Mouse (Mus musculus): ENCODE measurements around the gene Bod1l. TPM values are rescaled to one million over a fixed set of nuclear protein-coding genes. Genes with fewer than 3 reads are reported as not detected.

Gene Bod1l
- polyA plus RNA-seq, 1 experiment from 2014 or later, result 28.4 TPM

GRCm38 (mm10) chr5:41755373-41755960, 88.6 kb downstream of the Bod1l start:
- Histone ChIP-seq H3K4me1 (replicated peaks; ENCODE audit: control insufficient read depth, insufficient read depth, low read length) (0 out of 2 replicates have a peak, but pooled peaks cover 6% of the 10 kb centered on the region), H3K9me3 (ENCODE audit: control insufficient read depth, low read length) (no peaks in the 10 kb centered on the region; the same call in 1 of the 2 replicates), H3K36me3 (ENCODE audit: control insufficient read depth, insufficient read depth) (no peaks in the 10 kb centered on the region), H3K4me2 (ENCODE audit: low read length) (no peak overlapping the region), H3K27me3 (replicated peaks; ENCODE audit: control insufficient read depth, insufficient read depth, low read length) (peaks cover 91% of the 10 kb centered on the region), H3K9ac (replicated peaks; ENCODE audit: low read depth, low read length) (no peak overlapping the region), H3K27ac (ENCODE audit: low read length) (no peak overlapping the region), H3K4me3 (replicated peaks; ENCODE audit: low read length) (no peak overlapping the region)
- ATAC-seq, result no peak
- WGBS, result under 1% methylated on average over 23 of the region's 23 CpGs

- Histone ChIP-seq H3K9me3 (ENCODE audit: control insufficient read depth, low read length) (no peaks in the 10 kb centered on the region; the same call in 1 of the 2 replicates), H3K4me1 (replicated peaks; ENCODE audit: control insufficient read depth, insufficient read depth, low read length) (0 out of 2 replicates have a peak, but pooled peaks cover 6% of the 10 kb centered on the region), H3K4me3 (replicated peaks; ENCODE audit: low read length) (no peak overlapping the region), H3K36me3 (ENCODE audit: control insufficient read depth, insufficient read depth) (no peaks in the 10 kb centered on the region), H3K9ac (replicated peaks; ENCODE audit: low read depth, low read length) (no peak overlapping the region), H3K4me2 (ENCODE audit: low read length) (no peak overlapping the region), H3K27me3 (replicated peaks; ENCODE audit: control insufficient read depth, insufficient read depth, low read length) (peaks cover 88% of the 10 kb centered on the region), H3K27ac (ENCODE audit: low read length) (no peak overlapping the region)
- ATAC-seq, result no peak
- under 1% methylated on average over 16 of the region's 16 CpGs for WGBS
These were observed 89.3 kb downstream of the Bod1l start for GRCm38 (mm10) chr5:41754836-41755235.

GRCm38 (mm10) chr5:41754226-41754775, 89.8 kb downstream of the Bod1l start:
- H3K4me2 ChIP-seq (ENCODE audit: low read length), result no peak overlapping the region
- no peak overlapping the region for H3K4me3 ChIP-seq (replicated peaks; ENCODE audit: low read length)
- H3K27ac ChIP-seq (ENCODE audit: low read length), result no peak overlapping the region
- H3K9me3 ChIP-seq (ENCODE audit: control insufficient read depth, low read length), result no peaks in the 10 kb centered on the region; the same call in 1 of the 2 replicates
- peaks cover 89% of the 10 kb centered on the region for H3K27me3 ChIP-seq (replicated peaks; ENCODE audit: control insufficient read depth, insufficient read depth, low read length)
- H3K9ac ChIP-seq (replicated peaks; ENCODE audit: low read depth, low read length), result no peak overlapping the region
- H3K4me1 ChIP-seq (replicated peaks; ENCODE audit: control insufficient read depth, insufficient read depth, low read length), result 0 out of 2 replicates have a peak, but pooled peaks cover 6% of the 10 kb centered on the region
- no peaks in the 10 kb centered on the region for H3K36me3 ChIP-seq (ENCODE audit: control insufficient read depth, insufficient read depth)
- 1% methylated on average over 17 of the region's 17 CpGs for WGBS
- ATAC-seq, result no peak

- WGBS, result 24% methylated on average over 4 of the region's 4 CpGs
- H3K27ac ChIP-seq (ENCODE audit: low read length), result no peak overlapping the region
- no peaks in the 10 kb centered on the region; the same call in 1 of the 2 replicates for H3K9me3 ChIP-seq (ENCODE audit: control insufficient read depth, low read length)
- no peak overlapping the region for H3K4me2 ChIP-seq (ENCODE audit: low read length)
- no peak for ATAC-seq
- peaks cover 90% of the 10 kb centered on the region for H3K27me3 ChIP-seq (replicated peaks; ENCODE audit: control insufficient read depth, insufficient read depth, low read length)
- H3K4me3 ChIP-seq (replicated peaks; ENCODE audit: low read length), result no peak overlapping the region
- H3K9ac ChIP-seq (replicated peaks; ENCODE audit: low read depth, low read length), result no peak overlapping the region
- no peaks in the 10 kb centered on the region for H3K36me3 ChIP-seq (ENCODE audit: control insufficient read depth, insufficient read depth)
- H3K4me1 ChIP-seq (replicated peaks; ENCODE audit: control insufficient read depth, insufficient read depth, low read length), result 0 out of 2 replicates have a peak, but pooled peaks cover 6% of the 10 kb centered on the region
These were observed 91.4 kb downstream of the Bod1l start for GRCm38 (mm10) chr5:41752721-41753120.

- no peak overlapping the region for H3K4me3 ChIP-seq (replicated peaks; ENCODE audit: low read length)
- H3K9me3 ChIP-seq (ENCODE audit: control insufficient read depth, low read length), result no peaks in the 10 kb centered on the region
- H3K27me3 ChIP-seq (replicated peaks; ENCODE audit: control insufficient read depth, insufficient read depth, low read length), result peaks cover 57% of the 10 kb centered on the region
- no peak for ATAC-seq
- H3K27ac ChIP-seq (ENCODE audit: low read length), result no peak overlapping the region
- no peak overlapping the region for H3K4me2 ChIP-seq (ENCODE audit: low read length)
- no peaks in the 10 kb centered on the region for H3K4me1 ChIP-seq (replicated peaks; ENCODE audit: control insufficient read depth, insufficient read depth, low read length)
- WGBS, result 5% methylated on average over 12 of the region's 15 CpGs
- H3K9ac ChIP-seq (replicated peaks; ENCODE audit: low read depth, low read length), result no peak overlapping the region
- no peaks in the 10 kb centered on the region for H3K36me3 ChIP-seq (ENCODE audit: control insufficient read depth, insufficient read depth)
These were observed 99.0 kb downstream of the Bod1l start for GRCm38 (mm10) chr5:41744898-41745780.

- WGBS, result 11% methylated on average over 7 of the region's 7 CpGs
- H3K36me3 ChIP-seq (ENCODE audit: control insufficient read depth, insufficient read depth), result no peaks in the 10 kb centered on the region
- no peak for ATAC-seq
- no peak overlapping the region for H3K9ac ChIP-seq (replicated peaks; ENCODE audit: low read depth, low read length)
- H3K4me1 ChIP-seq (replicated peaks; ENCODE audit: control insufficient read depth, insufficient read depth, low read length), result no peaks in the 10 kb centered on the region
- H3K27me3 ChIP-seq (replicated peaks; ENCODE audit: control insufficient read depth, insufficient read depth, low read length), result peaks cover 49% of the 10 kb centered on the region
- H3K9me3 ChIP-seq (ENCODE audit: control insufficient read depth, low read length), result no peaks in the 10 kb centered on the region
- no peak overlapping the region for H3K4me2 ChIP-seq (ENCODE audit: low read length)
- no peak overlapping the region for H3K27ac ChIP-seq (ENCODE audit: low read length)
- no peak overlapping the region for H3K4me3 ChIP-seq (replicated peaks; ENCODE audit: low read length)
These were observed 99.9 kb downstream of the Bod1l start for GRCm38 (mm10) chr5:41744234-41744633.

GRCm38 (mm10) chr5:41738817-41739216, 105.3 kb downstream of the Bod1l start:
- Histone ChIP-seq H3K4me2 (ENCODE audit: low read length) (no peak overlapping the region), H3K9ac (replicated peaks; ENCODE audit: low read depth, low read length) (no peak overlapping the region), H3K27ac (ENCODE audit: low read length) (no peak overlapping the region), H3K36me3 (ENCODE audit: control insufficient read depth, insufficient read depth) (no peaks in the 10 kb centered on the region), H3K4me3 (replicated peaks; ENCODE audit: low read length) (no peak overlapping the region), H3K4me1 (replicated peaks; ENCODE audit: control insufficient read depth, insufficient read depth, low read length) (no peaks in the 10 kb centered on the region), H3K9me3 (ENCODE audit: control insufficient read depth, low read length) (no peaks in the 10 kb centered on the region), H3K27me3 (replicated peaks; ENCODE audit: control insufficient read depth, insufficient read depth, low read length) (peaks cover 6% of the 10 kb centered on the region)
- WGBS, result 62% methylated on average over 6 of the region's 6 CpGs
- ATAC-seq, result no peak

Data from forebrain, embryonic 16.5 days (tissue).